Mouse (Mus musculus) C2C12 (cell line): ENCODE measurements around the gene Slc34a2. TPM values are rescaled to one million over a fixed set of nuclear protein-coding genes. Genes with fewer than 3 reads are reported as not detected.

ENCODE experiments used
- H3K27me3 ChIP-seq: one replicate; pipeline ENCODE4 v1.6.1; 2011; ENCODE audit not compliant: control insufficient read depth, insufficient read depth, insufficient read length
- H3K36me3 ChIP-seq: one replicate; pipeline ENCODE4 v1.6.1; 2011; ENCODE audit not compliant: control insufficient read depth, insufficient read depth
- H3K4me3 ChIP-seq: one replicate; pipeline ENCODE4 v1.5.1; 2011; ENCODE audit warnings: mild to moderate bottlenecking, control low read depth; ENCODE audit not compliant: poor library complexity, insufficient read depth, severe bottlenecking
- H3K79me2 ChIP-seq: one replicate; pipeline ENCODE4 v1.6.1; 2011; ENCODE audit not compliant: control insufficient read depth, insufficient read depth
- H3K79me3 ChIP-seq: one replicate; pipeline ENCODE4 v1.6.1; 2011; ENCODE audit warnings: low read depth, control low read depth
- H3ac ChIP-seq: one replicate; pipeline ENCODE3; 2011; ENCODE audit warnings: low read depth; ENCODE audit not compliant: control insufficient read depth, insufficient read length
- CEBPB ChIP-seq: IDR thresholded peaks from one replicate; pipeline ENCODE4 v1.6.1; 2011; ENCODE audit warnings: low read depth, mild to moderate bottlenecking, control low read depth, moderate library complexity
- CTCF ChIP-seq: IDR thresholded peaks from one replicate; pipeline ENCODE4 v1.5.1; 2011; ENCODE audit not compliant: control insufficient read depth, insufficient read depth, insufficient read length
- FOSL1 ChIP-seq: IDR thresholded peaks from one replicate; pipeline ENCODE4 v1.8.0; 2011; ENCODE audit warnings: mild to moderate bottlenecking, low read length; ENCODE audit not compliant: poor library complexity, insufficient read depth, severe bottlenecking
- MAX ChIP-seq: IDR thresholded peaks from one replicate; pipeline ENCODE4 v1.6.1; 2011; ENCODE audit warnings: mild to moderate bottlenecking, control low read depth
- MYOD1 ChIP-seq: IDR thresholded peaks from one replicate; pipeline ENCODE4 v1.6.1; 2011; ENCODE audit warnings: low read depth; ENCODE audit not compliant: control insufficient read depth, insufficient read length
- MYOG ChIP-seq: IDR thresholded peaks from one replicate; pipeline ENCODE4 v1.6.1; 2011; ENCODE audit not compliant: control insufficient read depth, insufficient read length; ENCODE audit errors: extremely low read depth
- USF1 ChIP-seq: IDR thresholded peaks from one replicate; pipeline ENCODE4 v1.6.1; 2011; ENCODE audit warnings: low read depth, mild to moderate bottlenecking, control low read depth, moderate library complexity
- polyA plus RNA-seq: library from polyadenylated mRNA; unstranded; fragments of >200 nt; fragmentation: generic; extraction: Trizol; gene quantifications from one replicate; pipeline ENCODE4 v1.2.1, GENCODE M21; 2012; ENCODE audit warnings: missing spikeins

The Slc34a2 gene
- polyA plus RNA-seq, 1 experiment = 0.01 TPM

DNA sequence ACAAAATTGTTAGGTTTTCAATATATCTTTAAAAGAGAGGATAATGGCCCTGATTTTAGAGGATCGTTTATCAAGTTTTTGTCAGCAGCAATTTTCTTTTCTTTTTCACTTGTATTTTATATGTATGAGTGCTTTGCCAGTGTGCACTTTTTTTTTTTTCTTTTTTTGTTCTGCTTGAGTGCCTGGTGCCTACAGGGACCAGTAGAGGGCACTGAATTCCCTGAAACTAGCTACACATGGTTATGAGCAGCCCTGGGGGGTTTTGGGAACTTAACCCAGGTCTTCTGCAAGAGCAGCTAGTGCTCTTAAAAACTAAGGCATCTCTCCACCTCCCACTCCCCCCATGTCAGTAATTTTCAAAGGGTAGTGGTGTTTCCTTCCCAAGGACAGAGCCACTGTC is 70.8 kb downstream of the Slc34a2 start:
- H3K79me2 ChIP-seq = no peaks in the 10 kb centered on the region
- H3K79me3 ChIP-seq = no peaks in the 10 kb centered on the region
- no peaks in the 10 kb centered on the region for H3K36me3 ChIP-seq
- H3K27me3 ChIP-seq = peaks cover 3% of the 10 kb centered on the region
- no peak overlapping the region for H3ac ChIP-seq
- TF ChIP-seq CEBPB (no peak), USF1 (no peak), FOSL1 (no peak), MYOD1 (no peak), CTCF (no peak), MAX (no peak), MYOG (no peak)
- H3K4me3 ChIP-seq = no peak overlapping the region

DNA sequence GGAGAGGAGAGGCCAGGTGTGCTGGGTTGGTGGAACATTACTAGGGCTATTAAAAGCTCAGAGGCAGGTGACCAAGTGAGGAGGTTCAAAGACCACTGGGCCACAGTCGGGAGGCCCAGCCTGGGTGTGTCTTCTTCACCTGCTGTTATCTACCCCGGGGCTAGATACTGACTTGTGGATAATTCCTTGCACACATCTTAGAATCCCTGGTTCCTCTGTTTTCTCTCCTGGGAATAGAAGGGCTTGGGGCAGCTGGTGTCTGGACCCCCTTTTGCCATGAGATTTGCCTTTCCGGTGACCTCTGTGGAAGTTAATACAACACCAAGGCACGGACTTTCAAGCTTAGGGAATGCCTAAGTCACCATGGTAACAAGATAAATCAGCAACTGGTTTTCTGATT is 72.3 kb downstream of the Slc34a2 start:
- Histone ChIP-seq H3K36me3 (no peaks in the 10 kb centered on the region), H3K4me3 (no peak overlapping the region), H3ac (no peak overlapping the region), H3K79me2 (no peaks in the 10 kb centered on the region), H3K27me3 (peaks cover 3% of the 10 kb centered on the region), H3K79me3 (no peaks in the 10 kb centered on the region)
- TF ChIP-seq CTCF = no peak
- TF ChIP-seq MAX = no peak
- no peak for TF ChIP-seq MYOD1
- no peak for TF ChIP-seq USF1
- TF ChIP-seq MYOG = no peak
- TF ChIP-seq CEBPB = no peak
- no peak for TF ChIP-seq FOSL1

DNA sequence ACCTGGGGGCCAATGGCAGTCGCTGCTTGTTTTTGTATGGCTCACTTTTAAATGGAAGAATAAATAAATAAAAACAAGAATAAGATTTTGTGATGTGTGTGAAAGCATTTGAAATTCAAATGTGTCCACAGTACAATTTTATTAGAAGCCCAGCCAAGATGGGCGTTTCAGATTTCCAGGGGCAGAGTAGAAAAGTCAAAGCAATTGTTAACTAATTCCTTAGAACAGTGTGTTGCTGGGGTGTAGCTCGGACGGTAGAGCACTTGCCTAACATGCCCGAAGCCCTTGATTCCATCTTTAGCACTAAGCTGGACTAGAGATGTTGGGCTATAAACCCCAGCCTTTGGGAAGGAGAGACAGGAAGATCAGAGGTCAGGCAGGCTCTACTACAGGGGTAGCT is 73.2 kb downstream of the Slc34a2 start:
- TF ChIP-seq USF1 (no peak), MYOD1 (no peak), FOSL1 (no peak), MAX (no peak), CTCF (no peak), MYOG (no peak), CEBPB (no peak)
- Histone ChIP-seq H3K27me3 (peaks cover 5% of the 10 kb centered on the region), H3K79me3 (no peaks in the 10 kb centered on the region), H3K79me2 (no peaks in the 10 kb centered on the region), H3K36me3 (no peaks in the 10 kb centered on the region), H3ac (no peak overlapping the region), H3K4me3 (no peak overlapping the region)

DNA sequence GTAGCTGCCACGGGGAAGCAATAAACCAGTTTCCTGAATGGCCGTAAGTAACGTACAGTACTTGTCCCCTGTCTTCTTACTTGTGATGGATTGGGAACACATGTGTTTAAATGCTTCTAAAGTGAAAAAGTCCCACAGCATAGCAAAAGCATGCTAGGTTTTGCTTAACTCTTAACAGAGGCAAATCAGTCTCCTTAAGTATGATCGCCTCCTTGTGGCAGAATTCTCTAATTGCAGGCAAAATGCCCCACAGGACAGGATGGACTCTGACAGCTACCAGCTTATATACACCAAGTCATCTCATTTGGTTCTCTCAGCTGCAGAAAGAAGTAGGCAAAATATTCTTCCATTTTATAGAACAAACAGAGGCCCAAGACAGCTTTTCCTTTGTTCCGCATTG is 75.1 kb downstream of the Slc34a2 start:
- TF ChIP-seq MAX (no peak), MYOG (no peak), MYOD1 (no peak), CTCF (no peak), USF1 (no peak), FOSL1 (no peak), CEBPB (no peak)
- no peaks in the 10 kb centered on the region for H3K36me3 ChIP-seq
- no peak overlapping the region for H3K4me3 ChIP-seq
- no peak overlapping the region for H3ac ChIP-seq
- no peaks in the 10 kb centered on the region for H3K79me2 ChIP-seq
- peaks cover 12% of the 10 kb centered on the region for H3K27me3 ChIP-seq
- no peaks in the 10 kb centered on the region for H3K79me3 ChIP-seq

DNA sequence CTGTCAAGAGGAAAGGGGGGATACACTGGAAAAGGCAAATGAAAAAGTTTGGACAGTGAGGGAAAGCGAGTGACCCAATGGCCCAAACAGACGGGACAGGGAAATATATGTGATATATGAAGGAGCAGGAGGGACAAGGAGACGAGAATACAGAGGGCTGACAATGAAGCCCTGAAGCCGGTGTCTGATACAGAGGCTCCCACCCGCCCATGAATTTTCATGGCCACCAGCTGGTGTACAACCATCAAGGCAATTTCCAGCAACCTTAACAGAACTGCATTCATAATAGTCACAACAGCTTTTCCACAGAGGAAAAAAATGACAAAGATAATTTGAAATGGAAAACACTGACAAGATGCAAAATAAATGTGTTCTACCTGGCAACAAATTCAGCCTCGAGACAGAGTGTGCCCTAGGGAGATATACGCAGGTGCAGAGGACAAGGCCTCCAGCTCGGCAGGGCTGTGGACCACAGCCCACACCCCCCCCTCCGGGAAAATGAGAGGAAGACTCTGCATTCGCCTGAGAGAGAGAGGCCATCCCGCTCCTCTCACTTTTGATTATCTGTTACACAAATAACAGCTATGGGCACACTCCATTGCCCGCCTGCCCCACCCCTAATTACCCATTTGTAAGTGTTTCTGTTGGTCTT is 76.9 kb downstream of the Slc34a2 start:
- H3K79me2 ChIP-seq = no peaks in the 10 kb centered on the region
- H3ac ChIP-seq = no peak overlapping the region
- peaks cover 12% of the 10 kb centered on the region for H3K27me3 ChIP-seq
- no peaks in the 10 kb centered on the region for H3K36me3 ChIP-seq
- H3K79me3 ChIP-seq = no peaks in the 10 kb centered on the region
- H3K4me3 ChIP-seq = no peak overlapping the region
- TF ChIP-seq MYOG = no peak
- TF ChIP-seq FOSL1 = no peak

DNA sequence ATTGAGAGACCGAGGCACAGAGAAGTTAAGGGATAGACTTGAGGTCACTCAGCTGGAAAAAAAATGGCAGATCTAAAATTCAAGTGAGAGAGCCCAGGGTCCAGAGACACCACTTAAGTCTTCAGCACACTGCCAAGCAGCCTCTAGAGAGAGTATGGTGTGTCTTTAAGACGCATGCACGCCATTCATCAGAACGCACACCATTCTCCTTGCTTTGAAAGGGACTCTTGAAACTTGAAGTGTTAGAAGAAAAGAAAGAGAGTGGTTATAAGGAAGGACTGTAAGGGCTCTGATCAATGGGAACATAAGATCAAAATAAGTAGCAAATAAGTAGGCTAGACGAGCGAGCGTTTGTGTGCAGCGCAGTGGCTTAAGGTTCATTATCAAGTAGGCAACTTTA is 80.3 kb downstream of the Slc34a2 start:
- Histone ChIP-seq H3ac (no peak overlapping the region), H3K27me3 (peaks cover 10% of the 10 kb centered on the region), H3K4me3 (no peak overlapping the region), H3K79me2 (no peaks in the 10 kb centered on the region), H3K36me3 (no peaks in the 10 kb centered on the region), H3K79me3 (no peaks in the 10 kb centered on the region)
- no peak for TF ChIP-seq USF1
- no peak for TF ChIP-seq CEBPB
- TF ChIP-seq MYOD1 = no peak
- TF ChIP-seq CTCF = no peak
- no peak for TF ChIP-seq MYOG
- no peak for TF ChIP-seq MAX
- no peak for TF ChIP-seq FOSL1
